Mouse (Mus musculus): ENCODE measurements around the gene Maff.

GRCm38 (mm10) chr15:79388171-79388570 lies 41.8 kb downstream of the Maff start:
- no peak for TF ChIP-seq GATA1 (IDR thresholded peaks at IDR 0.05; ENCODE audit: low read length)
- TF ChIP-seq TAL1 (IDR thresholded peaks at IDR 0.05; ENCODE audit: low read length) = no peak
